Mouse (Mus musculus) liver, postnatal 0 days (tissue): ENCODE results near the gene Kcnt2.

ENCODE experiments used
- CTCF ChIP-seq: sonication (generic); IDR thresholded peaks from 2 replicates; pipeline ENCODE4 v1.5.1; 2016; ENCODE audit warnings: antibody characterized with exemption, low read depth
- EP300 ChIP-seq: IDR thresholded peaks from 2 replicates; pipeline ENCODE4 v1.6.1; 2016; ENCODE audit warnings: antibody characterized with exemption, low read depth, mild to moderate bottlenecking

DNA sequence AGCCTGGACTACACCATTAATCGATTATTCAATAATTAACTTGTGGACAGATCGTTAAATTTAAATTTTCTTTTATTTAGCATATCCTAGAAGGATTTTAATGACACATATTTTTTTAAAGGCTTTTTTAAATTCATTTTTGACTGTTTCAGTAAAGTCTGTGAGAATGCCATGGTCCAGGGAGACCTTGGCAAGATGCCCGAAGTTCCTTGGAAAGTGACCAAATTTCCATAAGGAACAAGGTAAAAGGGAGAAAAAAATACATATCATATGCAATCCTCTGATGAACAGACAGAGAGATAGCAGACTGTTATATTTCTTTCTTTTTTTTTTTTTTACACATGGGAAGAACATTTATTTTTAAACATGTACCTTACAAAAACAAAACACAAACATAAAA, 296.1 kb downstream of the Kcnt2 start:
- TF ChIP-seq CTCF: no peak
- no peak for TF ChIP-seq EP300
